Mouse (Mus musculus) erythroblast, embryonic 14.5 days (primary cell): ENCODE measurements around the gene Sirt4.

Experiments
- GATA1 ChIP-seq: IDR thresholded peaks from 2 replicates; pipeline ENCODE4 v1.6.1; 2012; ENCODE audit warnings: low read length, inconsistent platforms, mixed read lengths
- TAL1 ChIP-seq: IDR thresholded peaks from 3 replicates; pipeline ENCODE4 v1.6.1; 2012; ENCODE audit warnings: low read length, inconsistent platforms, mixed read lengths

GRCm38 (mm10) chr5:115434280-115434852 is 50.2 kb downstream of the Sirt4 start:
- no peak for TF ChIP-seq GATA1
- TF ChIP-seq TAL1: no peak
